Mouse (Mus musculus): Measurements from ENCODE around the gene Ttc30a2.
"Not testable (repeated sequence)": the region's sequence is repeated elsewhere in the genome, so short reads cannot be mapped to it uniquely, and the experiment has no call there.

Gene Ttc30a2

GRCm38 (mm10) chr2:75977752-75978368 lies at the start of gene Ttc30a2:
Gene Ttc30a2, minus strand, starts transcription at chr2:75978170.
- DNase-seq (ENCODE audit: low spot score), result not testable (repeated sequence)

GRCm38 (mm10) chr2:76016890-76017289 lies 38.9 kb upstream of the Ttc30a2 start:
- DNase-seq (ENCODE audit: low spot score), result no peak

- DNase-seq (ENCODE audit: low spot score), result no peak
Observed at GRCm38 (mm10) chr2:76016136-76016535, 38.2 kb upstream of the Ttc30a2 start.

GRCm38 (mm10) chr2:76015460-76015859 lies 37.5 kb upstream of the Ttc30a2 start:
- no peak for DNase-seq (ENCODE audit: low spot score)

GRCm38 (mm10) chr2:76014659-76015058 lies 36.7 kb upstream of the Ttc30a2 start:
- DNase-seq (ENCODE audit: low spot score), result no peak

- DNase-seq (ENCODE audit: low spot score), result no peak
Observed at GRCm38 (mm10) chr2:76006194-76006593, 28.2 kb upstream of the Ttc30a2 start.

GRCm38 (mm10) chr2:76002899-76003298 lies 24.9 kb upstream of the Ttc30a2 start:
- no peak for DNase-seq (ENCODE audit: low spot score)

- peak; percentile 52 for DNase-seq (ENCODE audit: low spot score)
Observed at GRCm38 (mm10) chr2:76001392-76001791, 23.4 kb upstream of the Ttc30a2 start.

GRCm38 (mm10) chr2:75999636-76000035 lies 21.7 kb upstream of the Ttc30a2 start:
- no peak for DNase-seq (ENCODE audit: low spot score)

- no peak for DNase-seq (ENCODE audit: low spot score)
Observed at GRCm38 (mm10) chr2:75998692-75999091, 20.7 kb upstream of the Ttc30a2 start.

GRCm38 (mm10) chr2:75997726-75998125 lies 19.8 kb upstream of the Ttc30a2 start:
- DNase-seq (ENCODE audit: low spot score), result peak; percentile 16

GRCm38 (mm10) chr2:75994841-75995240 lies 16.9 kb upstream of the Ttc30a2 start:
- DNase-seq (ENCODE audit: low spot score), result no peak

GRCm38 (mm10) chr2:75991581-75992205 lies 13.7 kb upstream of the Ttc30a2 start:
- DNase-seq (ENCODE audit: low spot score), result no peak

GRCm38 (mm10) chr2:75990885-75991539 lies 13.0 kb upstream of the Ttc30a2 start:
- no peak for DNase-seq (ENCODE audit: low spot score)

- no peak for DNase-seq (ENCODE audit: low spot score)
Observed at GRCm38 (mm10) chr2:75989694-75990093, 11.7 kb upstream of the Ttc30a2 start.

- no peak for DNase-seq (ENCODE audit: low spot score)
Observed at GRCm38 (mm10) chr2:75988779-75989363, 10.9 kb upstream of the Ttc30a2 start.

- DNase-seq (ENCODE audit: low spot score), result no peak
Observed at GRCm38 (mm10) chr2:75988378-75988777, 10.4 kb upstream of the Ttc30a2 start.

GRCm38 (mm10) chr2:75987739-75988138 lies 9.8 kb upstream of the Ttc30a2 start:
- peak; percentile 42 for DNase-seq (ENCODE audit: low spot score)

- DNase-seq (ENCODE audit: low spot score), result peak; percentile 68
Observed at GRCm38 (mm10) chr2:75985124-75985523, 7.2 kb upstream of the Ttc30a2 start.

- no peak for DNase-seq (ENCODE audit: low spot score)
Observed at GRCm38 (mm10) chr2:75983847-75984246, 5.9 kb upstream of the Ttc30a2 start.

- no peak for DNase-seq (ENCODE audit: low spot score)
Observed at GRCm38 (mm10) chr2:75983091-75983490, 5.1 kb upstream of the Ttc30a2 start.

GRCm38 (mm10) chr2:75982626-75983025 lies 4.7 kb upstream of the Ttc30a2 start:
- DNase-seq (ENCODE audit: low spot score), result no peak

Measured in MN1 (cell line).